Mouse (Mus musculus): ENCODE results near the gene Fam213a. TPM values are rescaled to one million over a fixed set of nuclear protein-coding genes. Genes with fewer than 3 reads are reported as not detected.
"Not testable (repeated sequence)": the region's sequence is repeated elsewhere in the genome, so short reads cannot be mapped to it uniquely, and the experiment has no call there.

The Fam213a gene
- 40.6 and 50.1 TPM in 2 replicates for polyA plus RNA-seq (2015; fragmentation: Nextera tagmentation; extraction: Ambion mirVana)

DNA sequence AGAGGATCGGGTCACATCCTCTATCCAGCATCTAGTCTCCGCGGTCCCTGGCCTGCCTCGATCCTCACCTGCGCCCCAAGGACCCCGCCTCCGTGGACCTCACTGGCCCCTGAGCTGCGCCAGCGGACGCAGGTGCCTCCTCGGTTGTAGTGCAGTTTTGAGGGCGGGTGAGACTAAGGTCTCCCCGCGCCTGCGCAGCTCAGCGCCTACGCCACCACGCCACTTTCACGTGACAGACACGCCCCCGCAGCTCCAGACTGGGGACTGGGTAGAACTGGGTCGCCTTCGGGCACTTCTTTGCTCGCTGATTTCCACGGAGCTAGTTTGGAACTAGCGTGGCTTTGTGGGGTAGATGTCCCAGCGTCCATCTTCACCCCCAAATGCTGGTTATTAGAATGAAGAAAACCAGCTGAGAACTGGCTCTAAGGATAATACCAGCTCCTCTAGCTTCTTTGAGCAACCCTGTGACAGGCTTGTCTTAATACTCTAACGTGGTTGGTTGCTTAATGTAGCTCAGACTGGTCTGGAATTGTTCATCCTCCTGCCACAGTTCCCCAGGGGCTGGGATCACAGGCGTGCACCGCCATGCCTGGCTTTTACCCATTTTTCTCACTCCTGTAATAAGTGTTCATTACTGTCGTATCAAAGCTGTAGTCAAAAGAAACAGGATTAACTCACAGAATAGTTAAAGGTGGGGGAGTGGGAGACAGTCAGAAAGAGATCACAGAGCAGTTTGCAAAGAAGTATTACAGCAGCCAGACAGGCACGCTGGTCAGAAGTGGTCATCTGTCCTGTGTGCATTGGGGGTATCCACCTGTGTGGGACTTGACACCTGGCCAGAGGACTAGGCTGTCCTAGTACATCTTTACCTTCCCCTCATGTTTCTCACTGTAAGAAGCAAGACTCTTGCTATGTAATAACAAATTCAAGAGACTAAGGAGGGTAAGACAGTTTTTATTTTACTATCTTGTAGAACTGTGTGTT, at the start of gene Fam213a:
Fam213a (minus strand) TSS at position 159 of the 984 bp plus-strand sequence.
- no peaks in the 10 kb centered on the region; the same call in 1 of the 2 replicates for H3K4me1 ChIP-seq (ENCODE audit: insufficient read depth, low read depth, low read length)
- TF ChIP-seq CTCF (IDR thresholded peaks at IDR 0.05): no peak
- no peak for TF ChIP-seq EP300 (IDR thresholded peaks at IDR 0.05)
- peak; percentile 99 for ATAC-seq
- H3K9ac ChIP-seq (replicated peaks; ENCODE audit: low read depth): peak within 1 kb of the TSS; percentile 46
- H3K27ac ChIP-seq (ENCODE audit: low read length): peak within 1 kb of the TSS; percentile 15; the same call in 1 of the 2 replicates
- no peaks in the 10 kb centered on the region for H3K27me3 ChIP-seq (replicated peaks; ENCODE audit: insufficient read depth, low read length)
- 5% methylated on average over 32 of the region's 32 CpGs for WGBS
- H3K4me3 ChIP-seq (ENCODE audit: low read depth, low read length): peak within 1 kb of the TSS; percentile 55
- H3K36me3 ChIP-seq (ENCODE audit: insufficient read depth, low read length): no peaks in the 10 kb centered on the region
- H3K4me2 ChIP-seq (replicated peaks; ENCODE audit: low read depth, low read length): peak within 1 kb of the TSS; percentile 89
- no peaks in the 10 kb centered on the region for H3K9me3 ChIP-seq (ENCODE audit: low read length)
- DNase-seq (ENCODE audit: low spot score): peak; percentile 96

DNA sequence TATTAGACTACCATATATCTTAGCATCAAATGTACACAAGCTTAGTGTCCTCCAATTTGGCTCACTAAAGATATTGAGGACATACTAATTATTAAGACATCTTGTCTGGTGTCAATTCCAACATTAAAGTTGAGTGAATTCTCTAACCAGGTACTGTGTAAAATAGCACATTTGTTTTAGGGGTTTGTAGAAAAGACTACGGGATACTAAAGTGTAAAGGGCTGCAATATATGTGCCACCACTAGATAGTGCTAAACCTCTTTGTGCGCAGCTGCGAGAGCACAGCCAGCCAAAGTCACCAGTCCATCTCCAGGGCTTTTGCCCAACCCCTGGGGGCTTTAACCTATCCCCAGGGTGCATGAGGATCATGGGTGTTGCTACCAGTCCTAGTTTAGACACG, 39.6 kb upstream of the Fam213a start:
- H3K27ac ChIP-seq (ENCODE audit: low read length); DNase-seq (ENCODE audit: low spot score); H3K4me3 ChIP-seq (ENCODE audit: low read depth, low read length); H3K27me3 ChIP-seq (replicated peaks; ENCODE audit: insufficient read depth, low read length); ATAC-seq; H3K9ac ChIP-seq (replicated peaks; ENCODE audit: low read depth); H3K4me1 ChIP-seq (ENCODE audit: insufficient read depth, low read depth, low read length); H3K36me3 ChIP-seq (ENCODE audit: insufficient read depth, low read length); H3K4me2 ChIP-seq (replicated peaks; ENCODE audit: low read depth, low read length); H3K9me3 ChIP-seq (ENCODE audit: low read length): not testable (repeated sequence)
- 55% methylated on average over 3 of the region's 4 CpGs for WGBS
- TF ChIP-seq CTCF (IDR thresholded peaks at IDR 0.05): peak; percentile 13; the same call in 1 of the 2 replicates

- DNase-seq (ENCODE audit: low spot score) (no peak), ATAC-seq (no peak)
- Histone ChIP-seq H3K27ac (ENCODE audit: low read length) (no peak overlapping the region), H3K27me3 (replicated peaks; ENCODE audit: insufficient read depth, low read length) (no peaks in the 10 kb centered on the region), H3K9me3 (ENCODE audit: low read length) (no peaks in the 10 kb centered on the region), H3K9ac (replicated peaks; ENCODE audit: low read depth) (no peak overlapping the region), H3K36me3 (ENCODE audit: insufficient read depth, low read length) (no peaks in the 10 kb centered on the region), H3K4me3 (ENCODE audit: low read depth, low read length) (no peak overlapping the region), H3K4me2 (replicated peaks; ENCODE audit: low read depth, low read length) (no peak overlapping the region), H3K4me1 (ENCODE audit: insufficient read depth, low read depth, low read length) (no peaks in the 10 kb centered on the region)
- WGBS: 73% methylated on average over 5 of the region's 5 CpGs
- TF ChIP-seq CTCF (IDR thresholded peaks at IDR 0.05): peak; percentile 35
- no peak for TF ChIP-seq EP300 (IDR thresholded peaks at IDR 0.05)
Measured at GRCm38 (mm10) chr14:41052481-41052880, 38.9 kb upstream of the Fam213a start.

GRCm38 (mm10) chr14:41050471-41050870, 36.9 kb upstream of the Fam213a start:
- no peaks in the 10 kb centered on the region for H3K9me3 ChIP-seq (ENCODE audit: low read length)
- TF ChIP-seq EP300 (IDR thresholded peaks at IDR 0.05): no peak
- no peak for TF ChIP-seq CTCF (IDR thresholded peaks at IDR 0.05)
- H3K36me3 ChIP-seq (ENCODE audit: insufficient read depth, low read length): no peaks in the 10 kb centered on the region
- ATAC-seq: no peak
- H3K4me2 ChIP-seq (replicated peaks; ENCODE audit: low read depth, low read length): no peak overlapping the region
- no peak overlapping the region for H3K27ac ChIP-seq (ENCODE audit: low read length)
- no peak overlapping the region for H3K4me3 ChIP-seq (ENCODE audit: low read depth, low read length)
- 71% methylated on average over 6 of the region's 6 CpGs for WGBS
- no peak overlapping the region for H3K9ac ChIP-seq (replicated peaks; ENCODE audit: low read depth)
- no peaks in the 10 kb centered on the region for H3K27me3 ChIP-seq (replicated peaks; ENCODE audit: insufficient read depth, low read length)
- H3K4me1 ChIP-seq (ENCODE audit: insufficient read depth, low read depth, low read length): no peaks in the 10 kb centered on the region
- no peak for DNase-seq (ENCODE audit: low spot score)

GRCm38 (mm10) chr14:41047402-41047801, 33.8 kb upstream of the Fam213a start:
- H3K27ac ChIP-seq (ENCODE audit: low read length): no peak overlapping the region
- H3K4me2 ChIP-seq (replicated peaks; ENCODE audit: low read depth, low read length): no peak overlapping the region
- TF ChIP-seq CTCF (IDR thresholded peaks at IDR 0.05) (no peak), EP300 (IDR thresholded peaks at IDR 0.05) (no peak)
- no peaks in the 10 kb centered on the region for H3K9me3 ChIP-seq (ENCODE audit: low read length)
- WGBS: 72% methylated on average over 2 of the region's 2 CpGs
- H3K4me3 ChIP-seq (ENCODE audit: low read depth, low read length): no peak overlapping the region
- no peak for ATAC-seq
- H3K36me3 ChIP-seq (ENCODE audit: insufficient read depth, low read length): no peaks in the 10 kb centered on the region
- DNase-seq (ENCODE audit: low spot score): no peak
- H3K27me3 ChIP-seq (replicated peaks; ENCODE audit: insufficient read depth, low read length): no peaks in the 10 kb centered on the region
- H3K4me1 ChIP-seq (ENCODE audit: insufficient read depth, low read depth, low read length): no peaks in the 10 kb centered on the region
- no peak overlapping the region for H3K9ac ChIP-seq (replicated peaks; ENCODE audit: low read depth)

GRCm38 (mm10) chr14:41035146-41035798, 21.7 kb upstream of the Fam213a start:
- Histone ChIP-seq H3K9me3 (ENCODE audit: low read length) (no peaks in the 10 kb centered on the region), H3K27ac (ENCODE audit: low read length) (no peak overlapping the region), H3K4me1 (ENCODE audit: insufficient read depth, low read depth, low read length) (no peaks in the 10 kb centered on the region), H3K4me2 (replicated peaks; ENCODE audit: low read depth, low read length) (no peak overlapping the region), H3K9ac (replicated peaks; ENCODE audit: low read depth) (no peak overlapping the region), H3K36me3 (ENCODE audit: insufficient read depth, low read length) (no peaks in the 10 kb centered on the region), H3K27me3 (replicated peaks; ENCODE audit: insufficient read depth, low read length) (no peaks in the 10 kb centered on the region), H3K4me3 (ENCODE audit: low read depth, low read length) (no peak overlapping the region)
- 30% methylated on average over 6 of the region's 6 CpGs for WGBS
- DNase-seq (ENCODE audit: low spot score): peak; percentile 72
- peak; percentile 94 for TF ChIP-seq CTCF (IDR thresholded peaks at IDR 0.05)
- TF ChIP-seq EP300 (IDR thresholded peaks at IDR 0.05): no peak
- ATAC-seq: no peak; the same call in 1 of the 2 replicates

All from lung, postnatal 0 days (tissue).